In genomic region chr6:101251916-101252603, GRCm38 (mm10) we compare ENCODE assay signal across 11 mouse cellular contexts.
DNase-seq lines count a peak whose midpoint lies in the region; ATAC-seq lines count a peak whose summit lies in the region.
"Had no signal": no experiment of that assay in that cellular context is flagged by ENCODE, and none has a peak within 500 bp of the region (broad histone marks: within the 10 kb centered on the region; RNA-seq: fewer than 3 reads in every experiment).

No protein-coding gene starts in this region.

- no peak for DNase-seq in hindbrain, embryonic 10.5 days (ENCODE audit: low spot score)
- no peak for DNase-seq in hindbrain, embryonic 14.5 days (ENCODE audit: low spot score)
- DNase-seq in midbrain, embryonic 11.5 days (ENCODE audit: low spot score, missing footprints) = peak; percentile 89
- peak; percentile 15 to 19 for DNase-seq in layer of hippocampus, postnatal 36 days
- peak; percentile 72 for DNase-seq in telencephalon, adult 2 months (ENCODE audit: low read depth, low spot score)
- DNase-seq in retina, embryonic 14.5 days (ENCODE audit: low spot score) = no peak
- DNase-seq in retina, postnatal 1 day = no peak
- DNase-seq: cerebellum, postnatal 14 days had no signal

- H3K4me1 ChIP-seq in hindbrain, embryonic 10.5 days (replicated peaks) = peaks cover 61% of the 10 kb centered on the region
- peaks cover 5% of the 10 kb centered on the region for H3K4me1 ChIP-seq in hindbrain, embryonic 14.5 days (replicated peaks; ENCODE audit: control insufficient read depth, insufficient read depth, low read length)
- H3K4me1 ChIP-seq in midbrain, embryonic 11.5 days (ENCODE audit: control insufficient read depth, insufficient read depth, low read length) = peaks cover 20% of the 10 kb centered on the region
- peaks cover 14% of the 10 kb centered on the region for H3K4me1 ChIP-seq in midbrain, embryonic 16.5 days (ENCODE audit: control insufficient read depth, insufficient read depth, low read length)

- no peaks in the 10 kb centered on the region for H3K9me3 ChIP-seq in hindbrain, embryonic 10.5 days
- no peaks in the 10 kb centered on the region for H3K9me3 ChIP-seq in hindbrain, embryonic 14.5 days (ENCODE audit: control insufficient read depth, low read length)
- no peaks in the 10 kb centered on the region for H3K9me3 ChIP-seq in midbrain, embryonic 11.5 days (ENCODE audit: control insufficient read depth, low read length)
- H3K9me3 ChIP-seq in midbrain, embryonic 16.5 days (replicated peaks; ENCODE audit: control insufficient read depth, low read length, poor library complexity, severe bottlenecking) = no peaks in the 10 kb centered on the region

- H3K27ac ChIP-seq in hindbrain, embryonic 10.5 days = peak overlapping the region; percentile 56
- no peak overlapping the region for H3K27ac ChIP-seq in hindbrain, embryonic 14.5 days
- H3K27ac ChIP-seq in midbrain, embryonic 11.5 days (ENCODE audit: low read depth, low read length) = no peak overlapping the region; the same call in 1 of the 2 replicates
- no peak overlapping the region for H3K27ac ChIP-seq in midbrain, embryonic 16.5 days (ENCODE audit: low read length)
- H3K27ac ChIP-seq: macrophage had no signal

- no peak for ATAC-seq in hindbrain, embryonic 14.5 days (ENCODE audit: low FRiP score)
- ATAC-seq in midbrain, embryonic 11.5 days (ENCODE audit: low FRiP score) = no peak
- no peak for ATAC-seq in midbrain, embryonic 16.5 days
- ATAC-seq: intestine, embryonic 16.5 days had no signal

- WGBS in hindbrain, embryonic 10.5 days = 32% methylated on average over 12 of the region's 12 CpGs
- 18% methylated on average over 12 of the region's 12 CpGs for WGBS in hindbrain, embryonic 14.5 days
- 21% methylated on average over 12 of the region's 12 CpGs for WGBS in midbrain, embryonic 11.5 days
- 16% methylated on average over 12 of the region's 12 CpGs for WGBS in midbrain, embryonic 16.5 days

- H3K36me3 ChIP-seq in hindbrain, embryonic 10.5 days = no peaks in the 10 kb centered on the region
- H3K36me3 ChIP-seq in hindbrain, embryonic 14.5 days (replicated peaks; ENCODE audit: control insufficient read depth, insufficient read depth) = no peaks in the 10 kb centered on the region
- H3K36me3 ChIP-seq in midbrain, embryonic 11.5 days (ENCODE audit: control insufficient read depth, insufficient read depth, low read length) = no peaks in the 10 kb centered on the region
- no peaks in the 10 kb centered on the region for H3K36me3 ChIP-seq in midbrain, embryonic 16.5 days (ENCODE audit: control insufficient read depth, insufficient read depth, low read length)

- peaks cover 11% of the 10 kb centered on the region; the same call in 1 of the 2 replicates for H3K27me3 ChIP-seq in hindbrain, embryonic 10.5 days (ENCODE audit: insufficient read depth, poor library complexity, severe bottlenecking)
- H3K27me3 ChIP-seq in hindbrain, embryonic 14.5 days (ENCODE audit: control insufficient read depth, insufficient read depth, low read length) = 0 out of 2 replicates have a peak, but pooled peaks cover 6% of the 10 kb centered on the region
- H3K27me3 ChIP-seq in midbrain, embryonic 11.5 days (ENCODE audit: control insufficient read depth, insufficient read depth, low read length) = no peaks in the 10 kb centered on the region
- peaks cover 2% of the 10 kb centered on the region; the same call in 1 of the 2 replicates for H3K27me3 ChIP-seq in midbrain, embryonic 16.5 days (ENCODE audit: control insufficient read depth, insufficient read depth, low read depth, low read length)

- H3K9ac ChIP-seq in hindbrain, embryonic 14.5 days = no peak overlapping the region
- H3K9ac ChIP-seq in midbrain, embryonic 11.5 days (ENCODE audit: low read length) = no peak overlapping the region
- H3K9ac ChIP-seq in midbrain, embryonic 16.5 days (ENCODE audit: low read depth, low read length) = no peak overlapping the region

- H3K4me2 ChIP-seq in hindbrain, embryonic 14.5 days (replicated peaks) = no peak overlapping the region
- peak overlapping the region; percentile 11; the same call in 1 of the 2 replicates for H3K4me2 ChIP-seq in midbrain, embryonic 11.5 days
- no peak overlapping the region for H3K4me2 ChIP-seq in midbrain, embryonic 16.5 days (ENCODE audit: low read length)

- no peak overlapping the region for H3K4me3 ChIP-seq in hindbrain, embryonic 10.5 days
- no peak overlapping the region for H3K4me3 ChIP-seq in hindbrain, embryonic 14.5 days (replicated peaks; ENCODE audit: low read length)
- no peak overlapping the region for H3K4me3 ChIP-seq in midbrain, embryonic 11.5 days (ENCODE audit: low read depth, low read length)
- no peak overlapping the region for H3K4me3 ChIP-seq in midbrain, embryonic 16.5 days (ENCODE audit: low read depth, low read length)

Comparison
In these comparisons a context has a peak if more than half of its experiments do, and no peak if none do; other contexts are left out.
1. DNase-seq: peak in midbrain, embryonic 11.5 days (single experiment), layer of hippocampus, postnatal 36 days (2 of 2) and telencephalon, adult 2 months (single experiment); none in hindbrain, embryonic 10.5 days (single experiment), hindbrain, embryonic 14.5 days (single experiment), retina, embryonic 14.5 days (single experiment) and retina, postnatal 1 day (single experiment).